Mouse (Mus musculus): ENCODE measurements around the gene Banf2.

The Banf2 gene

DNA sequence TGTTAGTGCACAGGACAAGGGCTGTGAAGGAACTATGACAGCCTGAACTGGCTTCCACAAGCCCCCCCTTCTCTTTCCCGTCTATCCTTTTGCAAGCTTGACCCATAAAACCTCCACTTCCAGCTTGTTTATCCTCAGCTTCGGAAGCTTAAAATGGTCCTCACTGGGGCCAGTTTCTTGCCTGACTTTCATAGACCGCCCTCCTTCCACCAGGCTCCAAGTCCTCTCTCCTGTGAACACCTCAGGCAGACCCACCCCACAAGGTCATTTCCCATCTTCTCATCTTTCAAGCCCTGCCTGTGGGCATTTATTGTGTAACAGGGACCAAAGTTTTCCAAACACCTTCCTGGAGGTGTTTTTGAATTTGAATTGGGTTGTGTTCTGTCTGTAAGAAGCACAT lies 10.4 kb upstream of the Banf2 start:
- DNase-seq (ENCODE audit: extremely low read depth, low read depth), result no peak

DNA sequence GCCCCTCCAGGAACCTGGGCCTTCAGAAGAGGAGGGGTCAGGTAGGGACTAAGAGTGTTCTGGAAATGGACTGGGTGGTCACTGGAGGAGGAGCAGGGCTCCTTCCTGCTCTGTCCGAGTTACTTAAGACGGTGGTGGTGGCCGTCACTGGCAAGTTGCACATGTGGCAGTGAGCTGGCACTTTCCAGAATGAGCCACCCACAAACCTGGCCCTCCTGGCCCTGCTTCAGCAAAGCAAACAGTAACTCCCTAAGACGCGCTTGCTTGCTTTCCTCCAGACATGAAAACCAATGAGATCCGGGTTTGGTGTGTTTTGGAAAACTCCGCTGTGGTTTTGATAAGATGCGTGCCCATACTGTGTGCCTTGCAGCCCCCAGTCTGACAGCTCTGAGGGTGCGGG lies 7.5 kb upstream of the Banf2 start:
- DNase-seq (ENCODE audit: extremely low read depth, low read depth), result no peak

DNA sequence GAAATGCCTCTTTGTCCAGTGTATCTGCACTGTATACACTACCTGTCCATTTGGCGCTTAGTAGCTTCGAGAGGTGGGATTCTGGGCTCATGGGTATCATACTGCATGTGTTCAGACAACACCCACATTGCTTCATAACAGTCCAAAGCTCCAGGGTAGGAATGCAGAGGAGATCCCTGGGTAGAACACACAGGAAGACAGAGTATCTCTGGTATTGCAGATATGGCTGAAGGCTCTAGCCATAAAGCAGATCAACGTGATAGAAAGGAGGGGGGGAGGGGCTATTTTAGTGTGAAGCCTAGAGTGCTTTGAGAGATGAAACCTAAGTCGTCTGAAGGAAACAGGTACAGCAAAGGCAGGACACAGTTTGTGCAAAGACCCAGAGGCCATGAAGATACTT lies 6.4 kb upstream of the Banf2 start:
- DNase-seq (ENCODE audit: extremely low read depth, low read depth), result no peak

DNA sequence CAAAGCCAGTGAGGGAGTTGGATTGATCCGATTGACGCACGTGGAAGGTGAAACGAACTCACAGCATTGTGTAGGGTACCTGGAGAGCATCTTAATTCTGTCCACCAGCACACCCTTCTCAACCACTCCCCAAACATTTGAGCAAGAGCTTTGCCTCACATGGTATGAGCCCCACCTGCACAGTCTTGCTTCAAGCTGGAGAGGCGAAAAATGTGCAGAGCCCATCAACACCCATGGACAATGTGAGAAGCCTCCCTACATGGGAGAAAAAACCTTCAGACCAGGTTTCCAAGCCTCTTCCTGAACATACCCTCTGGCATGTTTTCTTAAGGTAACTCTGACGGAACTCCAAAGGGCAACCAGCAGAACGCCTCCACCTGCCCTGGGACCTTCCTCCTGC lies 2.1 kb upstream of the Banf2 start:
- no peak for DNase-seq (ENCODE audit: extremely low read depth, low read depth)

DNA sequence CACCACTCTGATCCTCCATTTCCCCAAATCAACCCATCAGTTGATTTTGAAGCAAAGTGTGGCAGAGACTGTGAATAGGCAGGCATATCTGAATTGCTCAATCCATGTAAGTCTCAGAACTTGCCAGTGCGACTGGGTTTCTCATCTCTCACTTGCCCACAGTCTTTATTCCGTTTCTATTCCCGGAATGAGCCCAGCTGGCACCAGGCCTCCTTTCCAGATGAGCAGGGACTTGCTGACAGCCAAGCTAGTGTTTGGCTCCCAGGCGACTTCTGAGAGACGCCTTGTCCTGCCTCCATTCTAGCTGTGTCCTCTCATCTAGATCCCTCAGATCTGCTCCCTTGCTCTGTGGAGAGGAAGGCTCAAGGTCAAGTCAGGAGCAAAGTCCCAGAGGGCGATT lies 11.9 kb downstream of the Banf2 start:
- no peak for DNase-seq (ENCODE audit: extremely low read depth, low read depth)

DNA sequence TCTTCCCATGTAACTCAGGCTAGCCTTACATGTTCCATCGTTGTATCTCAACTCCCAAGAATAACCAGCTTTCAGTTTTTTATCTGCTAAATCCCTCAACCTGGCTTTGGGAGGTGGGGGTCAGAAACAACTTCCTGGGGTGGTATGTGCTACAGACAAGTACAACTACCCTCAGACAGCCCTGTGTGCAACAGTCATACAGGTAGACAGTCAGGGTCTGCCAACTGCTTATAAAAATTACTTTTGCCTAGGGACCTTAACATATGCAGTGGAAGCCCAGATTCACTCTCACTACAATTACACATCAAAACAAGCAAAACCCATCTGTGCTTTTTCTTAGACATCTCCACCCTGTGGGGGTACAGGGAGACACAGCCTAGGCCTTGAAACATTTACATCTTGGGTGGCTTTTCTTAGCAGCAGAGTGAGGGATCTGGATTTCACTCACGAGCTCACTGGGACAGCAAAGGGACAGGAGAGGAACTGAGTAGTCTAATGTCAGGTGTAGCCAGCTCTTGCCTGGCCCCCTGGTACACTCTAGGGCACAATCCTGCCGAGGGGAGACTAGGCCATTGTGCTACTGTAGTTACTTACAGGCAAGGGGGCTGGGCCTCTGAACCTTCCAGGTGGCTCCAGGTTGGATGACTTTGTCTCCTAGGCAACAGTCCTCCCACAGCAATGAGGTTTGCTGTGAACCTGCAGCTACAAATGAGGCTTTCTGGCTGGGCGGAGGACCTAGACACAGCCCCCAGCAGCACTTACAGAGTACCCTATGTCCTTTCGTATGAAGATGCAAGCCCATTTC lies 13.1 kb downstream of the Banf2 start:
- DNase-seq (ENCODE audit: extremely low read depth, low read depth), result no peak

DNA sequence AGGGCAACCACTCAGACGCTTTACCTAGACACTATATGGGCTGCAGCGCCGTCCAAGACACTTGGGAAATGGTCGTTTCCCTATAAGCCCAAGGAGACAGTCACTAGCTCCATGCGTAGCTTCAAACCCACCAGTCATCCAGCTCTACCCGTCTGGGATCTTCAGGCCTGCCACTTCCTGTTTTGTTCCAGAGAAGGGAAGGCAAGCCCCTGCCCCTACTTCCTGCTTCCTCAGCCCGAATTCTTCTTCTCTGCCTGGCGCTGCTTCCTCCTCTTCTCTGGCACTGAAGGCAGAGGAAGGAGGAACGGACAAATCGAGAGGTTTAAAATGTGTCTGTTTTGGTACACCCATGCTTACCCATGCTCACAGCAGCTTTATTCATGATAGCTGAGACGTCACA lies 14.1 kb downstream of the Banf2 start:
- DNase-seq (ENCODE audit: extremely low read depth, low read depth), result peak; percentile 21

DNA sequence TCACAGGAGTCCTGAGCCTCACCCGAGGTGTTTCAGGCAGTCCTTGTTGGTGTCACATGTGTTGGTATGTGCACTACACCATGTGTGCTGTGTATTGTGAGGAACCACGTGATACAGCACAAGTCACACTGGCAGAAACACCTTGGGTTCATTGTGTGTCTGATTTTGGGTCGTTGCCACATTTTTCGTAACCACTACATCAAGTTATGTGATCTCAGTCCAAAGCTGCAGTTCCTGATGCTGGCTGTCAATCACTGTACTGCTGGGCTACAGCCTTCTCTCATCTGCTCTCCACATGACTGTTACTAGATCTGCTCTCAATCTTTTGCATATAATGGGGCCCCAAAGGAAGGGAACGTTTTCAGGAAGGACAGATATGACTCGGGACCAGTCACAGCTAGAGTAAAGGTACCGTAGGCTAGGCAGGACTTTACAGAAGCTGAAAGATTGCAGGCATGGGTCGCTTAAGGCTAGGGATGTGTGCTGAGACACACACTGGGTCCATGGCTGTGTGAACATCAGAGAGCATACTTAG lies 17.4 kb downstream of the Banf2 start:
- no peak for DNase-seq (ENCODE audit: extremely low read depth, low read depth)

DNA sequence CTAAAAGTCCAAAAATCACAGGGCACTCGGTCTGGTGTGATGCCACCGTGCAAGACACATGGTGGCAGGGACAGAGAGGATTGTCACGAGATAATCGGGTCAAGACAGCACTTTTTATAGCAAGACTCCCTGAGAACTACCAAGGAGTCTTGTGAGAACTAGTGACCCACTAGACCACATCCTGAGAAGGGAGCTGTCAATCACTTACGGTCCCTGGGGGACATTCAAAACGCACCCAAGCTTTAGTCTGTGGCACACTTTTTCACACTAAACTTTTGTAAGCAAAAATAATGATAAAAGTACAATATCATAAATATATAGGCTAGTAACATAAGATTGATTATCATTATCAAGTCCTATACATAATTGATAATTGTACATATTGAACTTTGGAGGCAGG lies 18.0 kb downstream of the Banf2 start:
- no peak for DNase-seq (ENCODE audit: extremely low read depth, low read depth)

DNA sequence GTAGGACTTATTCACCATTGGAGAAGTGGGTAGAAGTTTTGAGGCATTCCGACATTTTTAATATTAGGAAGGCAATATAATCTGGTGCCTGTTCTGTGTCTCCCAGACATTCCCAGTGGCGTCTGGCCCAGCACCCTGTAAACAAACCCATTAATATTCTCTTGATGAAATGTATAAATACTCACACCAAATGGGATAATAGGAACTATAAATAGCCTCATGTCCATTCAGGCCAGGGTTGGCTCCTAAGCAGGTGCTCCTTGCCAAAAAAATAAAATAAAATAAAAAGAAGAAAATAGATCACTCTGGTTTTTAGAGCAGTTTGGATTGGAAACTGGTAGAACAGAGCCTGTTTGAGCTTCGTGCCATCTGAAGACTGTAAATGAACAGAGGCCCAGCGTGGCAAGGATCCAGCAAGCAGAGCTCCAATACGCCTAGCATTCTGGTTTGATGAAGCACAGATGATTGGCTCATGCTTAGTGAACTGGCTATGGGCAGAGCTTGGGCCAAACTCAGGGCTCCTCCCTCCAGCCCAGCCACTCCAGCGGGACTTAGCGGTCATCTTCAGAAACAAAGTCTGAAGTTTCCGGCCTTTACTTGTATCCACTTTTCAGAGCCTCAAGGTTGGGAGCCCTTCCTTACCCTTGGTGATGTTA lies 19.7 kb downstream of the Banf2 start:
- DNase-seq (ENCODE audit: extremely low read depth, low read depth), result no peak

DNA sequence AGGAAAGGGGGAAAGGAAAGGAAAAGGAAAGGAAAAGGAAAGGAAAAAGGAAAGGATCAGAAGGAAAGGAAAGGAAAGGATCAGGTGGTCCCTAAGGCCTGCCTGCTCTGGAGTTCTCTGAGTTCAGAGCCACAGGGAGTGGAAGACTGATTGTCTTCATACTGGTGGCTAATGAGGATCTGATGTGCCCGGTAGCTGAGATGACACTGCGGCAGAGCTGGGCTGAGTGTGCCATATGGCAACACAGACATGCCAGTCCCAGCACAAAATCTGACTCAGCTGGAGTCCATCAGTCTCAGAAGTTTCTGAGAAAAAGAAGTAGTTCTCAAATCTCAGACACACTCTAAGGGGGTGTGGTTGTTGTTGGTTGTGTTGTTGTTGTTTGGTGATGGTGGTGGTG lies 24.9 kb downstream of the Banf2 start:
- no peak for DNase-seq (ENCODE audit: extremely low read depth, low read depth)

DNA sequence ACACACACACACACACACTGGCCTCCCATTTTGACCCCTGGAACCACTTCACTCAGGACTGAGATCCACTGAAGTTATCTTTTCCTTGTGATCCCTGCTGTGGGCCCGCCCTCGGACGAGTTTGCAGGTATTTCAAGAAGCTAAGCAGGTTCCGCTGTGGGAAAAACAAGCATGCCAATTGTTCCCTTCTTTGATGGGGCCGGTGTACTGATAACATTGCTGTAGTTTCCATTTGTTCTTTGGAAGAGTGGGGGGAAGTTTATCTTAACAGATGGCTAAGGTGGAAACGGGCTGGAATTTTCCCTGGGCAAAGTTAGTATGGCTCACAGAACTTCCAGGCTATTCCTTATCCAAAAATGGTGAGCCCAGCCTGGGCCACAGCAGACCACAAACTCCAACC lies 28.8 kb downstream of the Banf2 start:
- DNase-seq (ENCODE audit: extremely low read depth, low read depth), result no peak

DNA sequence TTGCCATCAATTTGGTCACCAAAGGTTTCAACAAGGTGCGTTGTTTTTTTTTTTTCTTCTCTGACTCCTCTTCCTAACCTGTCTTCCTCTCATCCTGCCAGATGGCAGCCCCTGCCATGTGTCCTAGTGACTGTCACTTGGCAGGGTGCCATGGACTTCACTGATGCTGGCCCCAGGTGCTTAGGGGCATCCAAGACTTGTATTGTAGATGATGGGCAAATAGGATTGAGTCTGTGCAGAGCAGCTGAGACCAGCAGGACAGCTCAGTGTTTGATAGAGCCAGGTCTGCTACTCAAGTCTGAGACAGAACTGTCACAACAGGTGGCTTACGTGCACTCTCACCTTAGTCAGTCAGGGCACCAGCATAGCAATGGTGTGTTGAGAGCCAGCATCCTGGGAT lies 32.6 kb downstream of the Banf2 start:
- DNase-seq (ENCODE audit: extremely low read depth, low read depth), result no peak

DNA sequence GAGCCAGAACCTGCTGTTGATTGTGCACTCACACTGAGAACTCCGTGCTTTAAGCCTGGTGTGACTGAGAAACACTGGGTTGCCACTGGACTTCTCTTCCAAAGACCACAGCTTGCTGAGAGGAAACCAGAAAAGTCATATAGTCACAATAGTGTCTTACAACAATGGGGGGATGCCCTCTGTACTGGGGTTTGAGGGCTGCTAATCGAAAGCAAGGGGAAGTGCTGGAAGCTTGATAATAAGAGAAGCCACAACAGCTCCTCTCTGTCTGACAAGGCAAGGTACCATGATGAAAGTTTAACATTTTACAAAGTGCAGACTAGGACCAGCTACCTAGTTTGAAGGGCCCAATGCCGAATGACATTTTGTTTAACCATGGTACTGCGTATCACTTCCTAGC lies 36.8 kb downstream of the Banf2 start:
- DNase-seq (ENCODE audit: extremely low read depth, low read depth), result no peak

DNA sequence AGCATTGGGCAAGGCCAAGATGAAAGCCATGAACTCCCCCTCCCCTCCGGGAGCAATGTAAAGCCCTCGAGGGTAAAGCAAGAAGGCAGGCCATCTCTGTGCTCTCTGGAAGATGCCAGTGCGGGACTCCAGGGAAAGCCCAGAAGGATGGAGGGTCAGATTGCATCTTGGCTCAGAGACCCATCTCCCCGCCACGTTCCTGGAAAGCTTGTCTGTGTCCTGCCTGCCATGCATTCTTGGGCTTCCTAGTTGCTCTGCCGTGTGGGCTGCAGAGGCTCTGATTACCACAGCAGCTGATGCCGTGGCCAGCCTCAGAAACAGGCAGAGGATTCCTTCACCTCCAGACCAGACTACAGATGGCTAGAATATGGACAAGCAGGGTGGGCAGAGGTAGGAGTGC lies 37.6 kb downstream of the Banf2 start:
- DNase-seq (ENCODE audit: extremely low read depth, low read depth), result no peak

DNA sequence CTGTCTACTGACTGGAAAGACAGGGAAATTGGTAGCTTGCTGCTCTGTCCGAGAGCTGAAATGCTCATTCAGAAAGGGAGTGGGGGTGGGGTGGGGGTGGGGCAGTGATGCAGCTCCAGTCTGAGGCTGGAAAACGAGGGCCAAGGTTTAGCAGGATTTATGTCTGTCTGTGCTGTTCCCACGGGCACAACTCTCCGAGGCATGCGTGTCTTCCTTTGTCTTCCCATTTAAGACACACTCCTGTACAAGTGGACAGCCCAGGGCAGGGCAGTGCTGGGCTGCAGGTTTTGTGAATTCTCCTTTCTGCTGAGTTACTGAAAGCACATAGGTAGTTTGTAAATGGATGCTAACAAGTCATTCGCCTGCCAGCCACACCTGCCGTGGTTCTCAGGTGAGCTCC lies 39.8 kb downstream of the Banf2 start:
- no peak for DNase-seq (ENCODE audit: extremely low read depth, low read depth)

DNA sequence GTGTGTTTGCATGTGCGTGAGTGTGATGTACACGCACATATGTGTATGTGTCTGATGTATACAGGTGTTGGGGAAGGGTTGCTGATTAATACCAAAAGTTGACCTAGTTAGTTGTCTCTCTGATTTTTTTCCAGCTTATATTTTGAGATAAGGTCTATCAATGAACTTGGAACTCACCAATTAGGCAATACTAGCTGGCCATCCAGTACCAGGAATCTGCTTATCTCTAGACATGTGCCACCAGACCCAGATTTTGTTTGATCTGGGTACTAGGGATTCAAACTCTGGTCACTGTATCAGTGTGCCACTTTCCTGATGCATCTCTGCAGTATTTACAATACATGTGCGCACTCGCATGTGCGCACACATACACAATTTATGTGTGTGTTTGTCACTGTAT lies 41.2 kb downstream of the Banf2 start:
- no peak for DNase-seq (ENCODE audit: extremely low read depth, low read depth)

DNA sequence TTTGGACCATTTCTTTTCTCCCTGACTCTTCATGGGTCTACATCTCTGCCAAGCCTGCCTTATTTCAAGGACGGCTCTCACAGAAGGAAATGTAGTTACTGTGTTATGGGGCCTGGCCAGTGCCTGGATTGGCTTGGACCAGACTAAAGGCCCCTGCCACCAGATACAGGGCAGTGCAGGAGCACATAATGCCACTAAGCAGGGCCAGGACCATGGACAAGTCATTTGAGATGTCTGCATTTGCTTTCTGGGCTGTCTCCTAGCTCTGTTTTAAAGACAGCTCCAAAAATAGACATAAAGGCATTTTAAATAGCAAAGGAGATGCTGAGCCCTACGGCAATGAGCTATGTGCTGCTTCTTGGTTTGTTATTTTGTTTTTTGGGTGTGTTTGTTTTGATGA lies 43.8 kb downstream of the Banf2 start:
- no peak for DNase-seq (ENCODE audit: extremely low read depth, low read depth)

DNA sequence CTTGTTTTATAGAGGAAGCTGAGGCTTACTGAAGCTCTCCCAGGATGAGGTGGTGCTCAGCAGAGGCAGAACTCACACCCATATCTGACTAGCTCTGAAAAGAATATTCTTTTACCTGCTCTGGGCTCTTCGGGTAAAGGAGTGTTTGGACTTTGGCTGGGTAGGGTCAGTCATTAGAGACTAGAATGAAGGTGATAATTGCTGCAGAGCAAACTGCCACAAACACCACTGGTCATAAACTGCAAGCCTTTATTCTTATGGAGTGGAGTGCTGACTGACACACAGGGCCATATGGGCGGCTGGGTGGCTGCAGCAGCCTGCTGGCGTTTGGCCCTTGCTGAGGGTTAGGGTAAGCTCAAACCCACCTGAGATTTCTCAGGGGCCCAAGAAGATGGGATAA lies 46.0 kb downstream of the Banf2 start:
- no peak for DNase-seq (ENCODE audit: extremely low read depth, low read depth)

DNA sequence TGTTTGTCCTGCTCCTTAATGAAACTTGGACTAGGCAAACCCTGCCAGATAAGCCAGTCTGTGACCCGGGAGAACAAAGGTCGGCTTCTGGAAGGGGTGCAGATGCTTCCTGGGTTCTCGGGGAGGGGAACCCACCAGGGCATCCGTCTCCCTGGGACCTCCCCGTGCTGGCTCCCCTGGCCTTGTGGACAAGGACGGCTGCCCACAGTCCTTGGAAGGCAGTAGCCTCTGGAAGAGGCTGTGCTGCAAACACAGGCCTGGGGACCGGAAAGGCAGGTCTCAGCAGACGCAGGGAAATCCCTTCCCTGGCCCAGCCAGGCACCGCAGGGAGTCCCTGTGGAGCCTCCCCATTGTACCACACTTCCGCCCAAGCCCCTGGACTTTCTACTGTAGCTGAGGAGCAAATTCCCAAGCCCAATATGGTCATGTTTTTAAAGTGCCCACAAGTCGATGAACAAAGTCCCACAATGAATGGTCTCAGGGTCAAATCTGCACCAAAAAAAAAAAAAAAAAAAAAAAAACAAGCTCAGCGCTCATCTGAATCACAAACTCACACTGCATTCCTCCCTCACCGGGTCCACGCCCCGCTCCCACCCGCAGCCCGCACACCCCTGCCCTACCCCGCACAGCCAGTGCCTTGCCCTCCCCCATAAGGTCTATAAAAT lies 53.5 kb downstream of the Banf2 start:
- no peak for DNase-seq (ENCODE audit: extremely low read depth, low read depth)

DNA sequence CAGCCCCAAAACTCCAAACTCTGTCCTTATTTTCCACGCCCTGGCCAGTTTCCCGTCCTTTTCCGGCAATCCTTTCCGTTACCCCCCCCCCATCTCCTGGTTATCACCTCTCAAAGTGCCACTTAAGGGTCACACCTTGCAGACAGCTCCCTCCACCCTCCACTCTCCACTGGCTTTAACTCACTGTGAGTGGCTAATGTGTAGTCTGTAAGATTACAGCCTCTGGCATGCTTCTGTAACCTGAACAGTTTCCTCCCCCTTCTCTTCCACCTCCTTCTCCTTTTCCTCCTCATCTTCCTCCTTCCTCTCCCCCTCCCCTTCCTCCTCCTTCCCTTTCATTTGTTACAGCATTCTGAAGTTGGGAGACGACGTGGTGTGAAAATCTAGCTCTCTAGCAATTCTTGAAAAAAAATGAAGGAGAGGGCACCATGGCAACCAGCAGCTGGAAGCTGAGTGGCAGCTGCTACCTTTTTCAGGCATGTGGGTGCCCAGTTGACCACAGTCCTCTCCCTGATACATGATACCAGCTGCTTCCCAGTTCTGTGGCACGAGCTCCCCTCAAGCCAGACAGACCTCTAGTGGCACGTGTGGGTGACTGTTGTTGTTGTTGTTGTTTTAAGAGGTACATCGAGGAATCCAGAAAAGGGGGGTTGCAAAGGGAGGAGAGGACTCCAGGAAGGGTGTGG lies 55.2 kb downstream of the Banf2 start:
- DNase-seq (ENCODE audit: extremely low read depth, low read depth), result no peak

DNA sequence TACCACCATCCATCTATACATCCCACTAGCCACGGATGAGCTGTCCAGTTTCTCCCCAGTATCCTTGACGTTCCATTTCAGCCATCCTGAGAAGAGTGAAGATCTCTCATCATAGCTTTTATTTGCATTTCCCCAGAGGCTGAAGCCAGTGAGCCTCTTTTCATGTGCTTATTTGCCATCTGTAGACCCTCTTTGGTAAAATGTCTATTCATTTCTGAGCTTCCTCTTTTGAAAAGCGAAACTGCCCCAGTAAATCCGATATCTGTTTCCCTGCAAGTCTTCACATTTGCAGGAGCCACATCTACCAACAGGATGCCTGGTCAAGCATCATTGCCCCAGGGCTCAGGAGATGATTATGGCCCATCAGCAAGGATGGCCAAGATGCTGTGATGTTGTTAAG lies 59.9 kb downstream of the Banf2 start:
- DNase-seq (ENCODE audit: extremely low read depth, low read depth), result no peak
